Mouse (Mus musculus) C2C12 (cell line): ENCODE data around the gene Syngr1.

Experiments used
- CEBPB ChIP-seq: IDR thresholded peaks from one replicate; pipeline ENCODE4 v1.6.1; 2011; ENCODE audit warnings: low read depth, mild to moderate bottlenecking, control low read depth, moderate library complexity
- CTCF ChIP-seq: IDR thresholded peaks from one replicate; pipeline ENCODE4 v1.5.1; 2011; ENCODE audit not compliant: control insufficient read depth, insufficient read depth, insufficient read length
- FOSL1 ChIP-seq: IDR thresholded peaks from one replicate; pipeline ENCODE4 v1.8.0; 2011; ENCODE audit warnings: mild to moderate bottlenecking, low read length; ENCODE audit not compliant: poor library complexity, insufficient read depth, severe bottlenecking
- MYOD1 ChIP-seq: IDR thresholded peaks from one replicate; pipeline ENCODE4 v1.6.1; 2011; ENCODE audit warnings: low read depth; ENCODE audit not compliant: control insufficient read depth, insufficient read length
- MYOG ChIP-seq: IDR thresholded peaks from one replicate; pipeline ENCODE4 v1.6.1; 2011; ENCODE audit not compliant: control insufficient read depth, insufficient read length; ENCODE audit errors: extremely low read depth
- USF1 ChIP-seq: IDR thresholded peaks from one replicate; pipeline ENCODE4 v1.6.1; 2011; ENCODE audit warnings: low read depth, mild to moderate bottlenecking, control low read depth, moderate library complexity

DNA sequence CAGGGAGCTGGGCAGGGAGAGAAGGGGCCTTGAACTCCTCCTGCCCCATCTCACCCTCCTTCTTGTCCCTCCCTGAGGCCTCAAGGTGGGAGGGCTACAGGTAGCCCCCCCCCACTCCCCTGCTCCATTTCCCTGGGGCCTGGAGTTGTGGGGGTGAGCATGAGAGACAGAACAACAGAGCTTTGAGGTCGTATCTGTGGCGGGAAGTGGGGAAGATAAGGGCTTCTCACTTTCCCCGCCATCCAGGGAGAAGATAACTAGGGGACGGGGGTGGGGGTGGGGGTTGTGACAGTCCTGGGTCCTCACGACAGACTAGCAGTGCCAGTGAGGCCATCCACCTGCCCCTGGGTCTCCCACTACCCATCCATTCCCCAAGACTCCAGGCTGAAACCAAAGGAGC lies 43.2 kb upstream of the Syngr1 start:
- TF ChIP-seq MYOG (no peak), CTCF (no peak), MYOD1 (no peak), CEBPB (no peak), FOSL1 (no peak), USF1 (no peak)
